Mouse (Mus musculus): ENCODE data around the gene Chst5. TPM values are rescaled to one million over a fixed set of nuclear protein-coding genes. Genes with fewer than 3 reads are reported as not detected.

Chst5 gene
- polyA plus RNA-seq, 1 experiment = 0.09 TPM

DNA sequence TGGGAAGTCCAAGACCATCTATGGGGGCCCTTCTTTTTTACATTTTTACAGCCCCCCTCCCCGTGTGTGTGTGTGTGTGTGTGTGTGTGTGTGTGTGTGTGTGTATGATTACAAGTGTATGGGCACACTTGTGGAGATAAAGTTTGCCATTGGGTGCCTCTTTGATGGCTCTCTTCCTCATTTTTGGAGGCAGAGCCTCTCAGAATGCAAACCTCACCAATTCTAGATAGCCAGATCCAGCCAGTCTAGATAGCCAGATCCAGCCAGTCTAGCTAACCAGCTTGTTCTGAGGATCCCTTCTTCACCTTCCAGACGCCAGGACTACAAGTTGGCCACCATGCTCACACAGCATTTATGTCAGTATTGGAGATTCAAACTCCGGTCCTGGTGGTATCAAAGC is 39.0 kb downstream of the Chst5 start:
- H3K4me3 ChIP-seq (ENCODE audit: low read depth, low read length) = no peak overlapping the region
- 86% methylated on average over 3 of the region's 3 CpGs for WGBS
- no peaks in the 10 kb centered on the region for H3K27me3 ChIP-seq (ENCODE audit: control insufficient read depth, insufficient read depth, low read length)
- H3K27ac ChIP-seq (ENCODE audit: insufficient read depth, low read depth, low read length) = no peak overlapping the region
- TF ChIP-seq POLR2A (IDR thresholded peaks at IDR 0.05; ENCODE audit: low read depth, low read length) (no peak), CTCF (IDR thresholded peaks at IDR 0.05; ENCODE audit: extremely low read depth, insufficient read length, insufficient replicate concordance, low read depth, low read length) (no peak)
- peaks cover 18% of the 10 kb centered on the region for H3K36me3 ChIP-seq (ENCODE audit: control insufficient read depth, insufficient read depth, low read length)
- no peaks in the 10 kb centered on the region for H3K4me1 ChIP-seq (ENCODE audit: control insufficient read depth, insufficient read depth, insufficient read length, low read length)

DNA sequence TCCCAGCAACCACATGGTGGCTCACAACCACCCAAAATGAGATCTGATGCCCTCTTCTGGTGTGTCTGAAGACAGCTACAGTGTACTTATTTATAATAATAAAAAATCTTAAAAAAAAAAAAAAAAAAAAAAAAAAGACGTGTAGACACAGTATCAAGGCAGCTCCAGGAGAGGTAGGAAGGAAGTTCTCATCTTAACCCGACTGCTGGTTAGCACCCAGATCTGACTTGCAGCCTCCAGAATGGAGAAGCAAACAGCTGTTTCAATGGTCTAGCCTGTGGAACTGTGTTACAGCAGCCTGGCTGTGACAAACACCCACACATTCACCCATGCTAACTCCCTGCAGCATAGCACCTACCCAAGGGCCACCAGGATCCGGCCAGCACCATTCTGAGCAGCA is 39.9 kb downstream of the Chst5 start:
- TF ChIP-seq CTCF (IDR thresholded peaks at IDR 0.05; ENCODE audit: extremely low read depth, insufficient read length, insufficient replicate concordance, low read depth, low read length) (no peak), POLR2A (IDR thresholded peaks at IDR 0.05; ENCODE audit: low read depth, low read length) (no peak)
- H3K4me3 ChIP-seq (ENCODE audit: low read depth, low read length) = no peak overlapping the region
- no peaks in the 10 kb centered on the region for H3K27me3 ChIP-seq (ENCODE audit: control insufficient read depth, insufficient read depth, low read length)
- H3K4me1 ChIP-seq (ENCODE audit: control insufficient read depth, insufficient read depth, insufficient read length, low read length) = no peaks in the 10 kb centered on the region
- H3K27ac ChIP-seq (ENCODE audit: insufficient read depth, low read depth, low read length) = no peak overlapping the region
- WGBS = 77% methylated on average over 3 of the region's 3 CpGs
- peaks cover 23% of the 10 kb centered on the region for H3K36me3 ChIP-seq (ENCODE audit: control insufficient read depth, insufficient read depth, low read length)

DNA sequence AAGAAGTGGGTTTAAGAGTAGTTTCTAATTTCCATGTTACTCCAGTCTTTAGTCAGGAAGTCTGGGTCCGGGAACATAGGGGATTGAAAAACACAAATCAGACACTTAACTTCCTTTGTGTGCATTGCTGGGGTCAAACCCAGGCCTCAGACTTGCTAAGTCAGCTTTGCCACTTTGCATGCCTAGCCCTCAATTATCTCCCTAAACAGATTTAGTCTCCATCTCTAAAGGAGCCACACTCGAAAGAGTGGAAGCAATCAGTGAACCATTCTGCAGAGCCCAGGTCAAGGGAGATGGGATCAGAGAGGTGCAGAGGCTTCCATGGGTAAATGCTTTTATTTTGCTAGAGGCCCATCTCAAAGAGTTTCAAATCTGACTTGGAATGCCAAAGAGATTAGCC is 41.6 kb downstream of the Chst5 start:
- Histone ChIP-seq H3K27ac (ENCODE audit: insufficient read depth, low read depth, low read length) (no peak overlapping the region), H3K36me3 (ENCODE audit: control insufficient read depth, insufficient read depth, low read length) (peaks cover 21% of the 10 kb centered on the region), H3K27me3 (ENCODE audit: control insufficient read depth, insufficient read depth, low read length) (no peaks in the 10 kb centered on the region), H3K4me1 (ENCODE audit: control insufficient read depth, insufficient read depth, insufficient read length, low read length) (peaks cover 2% of the 10 kb centered on the region; the same call in 1 of the 2 replicates), H3K4me3 (ENCODE audit: low read depth, low read length) (no peak overlapping the region)
- no peak for TF ChIP-seq POLR2A (IDR thresholded peaks at IDR 0.05; ENCODE audit: low read depth, low read length)
- no peak for TF ChIP-seq CTCF (IDR thresholded peaks at IDR 0.05; ENCODE audit: extremely low read depth, insufficient read length, insufficient replicate concordance, low read depth, low read length)
- 64% methylated on average over 2 of the region's 2 CpGs for WGBS

DNA sequence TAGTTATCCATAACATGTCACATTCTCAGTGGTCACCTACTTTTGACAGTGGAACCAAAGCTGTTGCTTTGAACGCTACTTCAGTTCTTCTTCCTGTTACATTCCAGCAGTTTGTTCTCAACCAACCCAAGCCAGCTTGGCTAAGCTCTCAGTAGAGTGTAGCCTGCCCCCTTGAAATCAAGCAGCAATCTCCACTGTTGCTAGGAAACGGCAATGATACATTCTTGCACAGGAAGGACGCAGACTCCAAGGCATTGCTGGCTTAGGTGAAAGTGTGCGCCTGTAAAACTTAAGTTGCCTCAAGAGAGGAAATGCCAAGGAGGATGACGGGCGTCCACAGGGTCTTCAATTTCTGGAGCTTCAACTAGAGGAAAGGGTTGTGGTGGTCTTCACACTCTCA is 44.4 kb downstream of the Chst5 start:
- TF ChIP-seq CTCF (IDR thresholded peaks at IDR 0.05; ENCODE audit: extremely low read depth, insufficient read length, insufficient replicate concordance, low read depth, low read length) (no peak), POLR2A (IDR thresholded peaks at IDR 0.05; ENCODE audit: low read depth, low read length) (no peak)
- Histone ChIP-seq H3K27me3 (ENCODE audit: control insufficient read depth, insufficient read depth, low read length) (no peaks in the 10 kb centered on the region), H3K36me3 (ENCODE audit: control insufficient read depth, insufficient read depth, low read length) (peaks cover 28% of the 10 kb centered on the region), H3K4me1 (ENCODE audit: control insufficient read depth, insufficient read depth, insufficient read length, low read length) (peaks cover 2% of the 10 kb centered on the region; the same call in 1 of the 2 replicates), H3K4me3 (ENCODE audit: low read depth, low read length) (no peak overlapping the region), H3K27ac (ENCODE audit: insufficient read depth, low read depth, low read length) (no peak overlapping the region)
- 88% methylated on average over 6 of the region's 6 CpGs for WGBS

DNA sequence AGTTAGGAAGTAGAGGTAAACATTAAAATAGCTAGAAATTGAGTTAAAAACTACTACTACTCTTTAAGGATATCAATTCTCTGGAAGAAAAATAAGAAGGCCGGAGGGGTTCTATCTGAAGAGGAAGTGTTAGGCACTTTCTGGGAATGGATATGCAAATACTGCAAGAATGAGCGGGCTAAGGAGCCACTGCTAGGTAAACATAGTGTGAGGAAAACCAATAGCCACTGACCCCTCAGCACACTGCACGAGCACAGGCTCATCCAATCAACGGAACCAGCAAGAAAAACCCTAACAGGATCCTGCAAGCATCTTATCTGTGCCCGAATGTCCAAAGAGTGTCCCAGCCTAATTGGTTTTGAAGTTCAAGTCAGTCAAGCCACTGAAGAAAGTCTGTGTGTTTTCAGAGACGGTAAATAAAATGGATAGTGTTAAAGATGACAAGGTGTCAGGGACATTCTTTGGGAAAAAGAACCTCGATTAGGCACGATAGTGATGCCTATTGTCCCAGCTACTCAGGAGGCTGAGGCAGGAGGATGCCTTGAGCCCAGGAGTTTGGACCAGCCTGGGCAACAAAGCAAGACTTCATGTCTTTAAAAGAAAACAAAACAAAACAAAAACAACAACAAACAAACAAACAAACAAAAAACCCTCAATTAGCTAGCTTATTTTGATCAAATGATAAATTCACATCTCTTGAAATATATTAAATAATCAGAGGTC is 45.0 kb downstream of the Chst5 start:
- peaks cover 2% of the 10 kb centered on the region; the same call in 1 of the 2 replicates for H3K4me1 ChIP-seq (ENCODE audit: control insufficient read depth, insufficient read depth, insufficient read length, low read length)
- no peak for TF ChIP-seq CTCF (IDR thresholded peaks at IDR 0.05; ENCODE audit: extremely low read depth, insufficient read length, insufficient replicate concordance, low read depth, low read length)
- no peak for TF ChIP-seq POLR2A (IDR thresholded peaks at IDR 0.05; ENCODE audit: low read depth, low read length)
- peaks cover 28% of the 10 kb centered on the region for H3K36me3 ChIP-seq (ENCODE audit: control insufficient read depth, insufficient read depth, low read length)
- H3K27me3 ChIP-seq (ENCODE audit: control insufficient read depth, insufficient read depth, low read length) = no peaks in the 10 kb centered on the region
- 52% methylated on average over 8 of the region's 8 CpGs for WGBS
- H3K4me3 ChIP-seq (ENCODE audit: low read depth, low read length) = no peak overlapping the region
- H3K27ac ChIP-seq (ENCODE audit: insufficient read depth, low read depth, low read length) = no peak overlapping the region

DNA sequence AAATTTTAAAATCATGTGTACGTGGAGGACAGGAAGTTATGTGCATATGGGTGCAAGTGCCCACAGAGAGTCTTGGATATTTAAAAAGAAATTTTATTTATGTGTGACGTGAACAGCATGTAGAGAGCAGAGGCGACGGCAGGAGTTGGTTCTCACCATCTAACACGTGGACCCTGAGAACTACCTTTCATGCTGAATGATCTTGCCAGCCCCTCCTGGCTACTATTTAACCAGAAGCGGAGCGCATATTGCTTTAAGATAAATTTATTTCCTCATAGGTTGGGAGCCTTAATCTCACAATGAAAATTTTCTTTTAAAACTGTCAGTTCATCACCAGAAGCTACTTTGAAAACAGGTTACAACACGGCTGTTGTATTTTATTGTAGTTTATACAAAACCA is 45.6 kb downstream of the Chst5 start:
- Histone ChIP-seq H3K4me3 (ENCODE audit: low read depth, low read length) (no peak overlapping the region), H3K36me3 (ENCODE audit: control insufficient read depth, insufficient read depth, low read length) (peaks cover 25% of the 10 kb centered on the region), H3K4me1 (ENCODE audit: control insufficient read depth, insufficient read depth, insufficient read length, low read length) (peaks cover 2% of the 10 kb centered on the region; the same call in 1 of the 2 replicates), H3K27ac (ENCODE audit: insufficient read depth, low read depth, low read length) (no peak overlapping the region), H3K27me3 (ENCODE audit: control insufficient read depth, insufficient read depth, low read length) (no peaks in the 10 kb centered on the region)
- 48% methylated on average over 8 of the region's 8 CpGs for WGBS
- TF ChIP-seq CTCF (IDR thresholded peaks at IDR 0.05; ENCODE audit: extremely low read depth, insufficient read length, insufficient replicate concordance, low read depth, low read length) = no peak
- TF ChIP-seq POLR2A (IDR thresholded peaks at IDR 0.05; ENCODE audit: low read depth, low read length) = no peak

DNA sequence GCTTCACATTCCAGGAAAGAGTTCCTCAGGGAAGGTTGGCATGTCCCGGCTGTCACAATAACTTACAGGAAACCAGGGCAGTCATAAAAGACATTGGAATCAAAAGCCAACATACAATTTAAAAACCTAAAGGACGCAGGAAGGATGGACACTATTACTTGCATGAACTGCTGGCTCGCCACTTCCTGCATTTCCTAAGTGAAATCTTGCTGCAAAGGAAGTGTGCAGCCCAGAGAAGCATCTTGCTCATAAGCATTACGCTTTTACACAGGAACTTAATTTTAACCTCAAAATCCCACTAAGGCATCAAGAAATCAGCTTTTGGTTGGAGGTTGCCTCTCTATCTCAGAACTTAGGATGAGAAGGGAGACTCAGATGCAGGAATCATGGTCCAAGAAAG is 47.0 kb downstream of the Chst5 start:
- WGBS = 83% methylated on average over 4 of the region's 4 CpGs
- Histone ChIP-seq H3K4me1 (ENCODE audit: control insufficient read depth, insufficient read depth, insufficient read length, low read length) (peaks cover 2% of the 10 kb centered on the region; the same call in 1 of the 2 replicates), H3K4me3 (ENCODE audit: low read depth, low read length) (no peak overlapping the region), H3K27ac (ENCODE audit: insufficient read depth, low read depth, low read length) (no peak overlapping the region), H3K36me3 (ENCODE audit: control insufficient read depth, insufficient read depth, low read length) (peaks cover 19% of the 10 kb centered on the region), H3K27me3 (ENCODE audit: control insufficient read depth, insufficient read depth, low read length) (no peaks in the 10 kb centered on the region)
- TF ChIP-seq CTCF (IDR thresholded peaks at IDR 0.05; ENCODE audit: extremely low read depth, insufficient read length, insufficient replicate concordance, low read depth, low read length) (no peak), POLR2A (IDR thresholded peaks at IDR 0.05; ENCODE audit: low read depth, low read length) (no peak)
